Mouse (Mus musculus) intestine, postnatal 0 days (tissue): ENCODE data around the gene Rrp9. TPM values are rescaled to one million over a fixed set of nuclear protein-coding genes. Genes with fewer than 3 reads are reported as not detected.

Experiments
- ATAC-seq: fragments of 200-750 bp; cut with Nextera tagmentation; 2 replicates; pipeline ENCODE4 v1.8.0; 2017; ENCODE audit warnings: mild to moderate bottlenecking, moderate TSS enrichment, moderate library complexity
- H3K27ac ChIP-seq: fragments of 300-500 bp; sonication (generic); 2 replicates; pipeline ENCODE4 v1.5.1; 2014; ENCODE audit warnings: mild to moderate bottlenecking, low read depth, low read length, moderate library complexity
- H3K27me3 ChIP-seq: fragments of 300-500 bp; sonication (generic); replicated peaks from 2 replicates; pipeline ENCODE4 v1.6.1; 2014; ENCODE audit warnings: low read length, mixed read lengths; ENCODE audit not compliant: control insufficient read depth, insufficient read depth
- H3K36me3 ChIP-seq: fragments of 300-500 bp; sonication (generic); 2 replicates; pipeline ENCODE4 v1.6.1; 2014; ENCODE audit warnings: mild to moderate bottlenecking, moderate library complexity; ENCODE audit not compliant: control insufficient read depth, insufficient read depth
- H3K4me1 ChIP-seq: fragments of 300-500 bp; sonication (generic); replicated peaks from 2 replicates; pipeline ENCODE4 v1.6.1; 2014; ENCODE audit warnings: antibody characterized with exemption, low read length, mixed read lengths; ENCODE audit not compliant: control insufficient read depth, insufficient read depth
- H3K4me2 ChIP-seq: fragments of 300-500 bp; sonication (generic); replicated peaks from 2 replicates; pipeline ENCODE4 v1.6.1; 2014; ENCODE audit warnings: low read depth, mild to moderate bottlenecking, moderate library complexity
- H3K4me3 ChIP-seq: fragments of 300-500 bp; sonication (generic); 2 replicates; pipeline ENCODE4 v1.5.1; 2014; ENCODE audit warnings: low read depth, low read length
- H3K9ac ChIP-seq: fragments of 300-500 bp; sonication (generic); 2 replicates; pipeline ENCODE4 v1.6.1; 2014; ENCODE audit warnings: mild to moderate bottlenecking, low read depth, low read length
- H3K9me3 ChIP-seq: fragments of 300-500 bp; sonication (generic); 2 replicates; pipeline ENCODE4 v1.6.1; 2016; ENCODE audit warnings: mixed run types; ENCODE audit not compliant: control insufficient read depth
- CTCF ChIP-seq: sonication (generic); IDR thresholded peaks from 2 replicates; pipeline ENCODE4 v1.5.1; 2016; ENCODE audit warnings: low read depth, mild to moderate bottlenecking, control low read depth, antibody characterized with exemption, moderate library complexity
- WGBS: fragments of 180-500 bp; shearing (Covaris S2); extraction: QIAGEN DNeasy Blood & Tissue Kit; methylation state at CpG from one replicate; pipeline ENCODE4 v1.1.7; 2014; 5-methylcytosine and 5-hydroxymethylcytosine counted together
- polyA plus RNA-seq: library from polyadenylated mRNA; unstranded; fragments of >200 nt; fragmentation: Nextera tagmentation; extraction: Ambion mirVana; gene quantifications from 2 replicates; pipeline ENCODE4 v1.2.1, GENCODE M21; 2015

The Rrp9 gene
- polyA plus RNA-seq, 1 experiment from 2014 or later: 17.7 TPM

- H3K4me1 ChIP-seq: no peaks in the 10 kb centered on the region
- no peak for ATAC-seq
- H3K9ac ChIP-seq: no peak overlapping the region
- 89% methylated on average over 21 of the region's 21 CpGs for WGBS
- H3K27me3 ChIP-seq: peaks cover 19% of the 10 kb centered on the region; the same call in 1 of the 2 replicates
- no peak overlapping the region for H3K4me2 ChIP-seq
- no peak overlapping the region for H3K27ac ChIP-seq
- H3K4me3 ChIP-seq: no peak overlapping the region
- TF ChIP-seq CTCF: no peak
- H3K9me3 ChIP-seq: no peaks in the 10 kb centered on the region
- no peaks in the 10 kb centered on the region; the same call in 1 of the 2 replicates for H3K36me3 ChIP-seq
These were observed 12.4 kb upstream of the Rrp9 start for GRCm38 (mm10) chr9:106463122-106464063.

GRCm38 (mm10) chr9:106464751-106465541 is 10.8 kb upstream of the Rrp9 start:
- Histone ChIP-seq H3K4me2 (peak overlapping the region; percentile 94), H3K36me3 (no peaks in the 10 kb centered on the region; the same call in 1 of the 2 replicates), H3K4me3 (peak overlapping the region; percentile 56), H3K27me3 (peaks cover 19% of the 10 kb centered on the region; the same call in 1 of the 2 replicates), H3K9ac (peak overlapping the region; percentile 57), H3K9me3 (no peaks in the 10 kb centered on the region), H3K27ac (no peak overlapping the region), H3K4me1 (no peaks in the 10 kb centered on the region)
- ATAC-seq: peak; percentile 37; the same call in 1 of the 2 replicates
- 1% methylated on average over 97 of the region's 99 CpGs for WGBS
- no peak for TF ChIP-seq CTCF

- peak within 1 kb of the TSS; percentile 56 for H3K4me3 ChIP-seq
- TF ChIP-seq CTCF: no peak
- H3K4me2 ChIP-seq: peak within 1 kb of the TSS; percentile 94
- no peaks in the 10 kb centered on the region; the same call in 1 of the 2 replicates for H3K36me3 ChIP-seq
- ATAC-seq: no peak
- H3K27me3 ChIP-seq: peaks cover 19% of the 10 kb centered on the region; the same call in 1 of the 2 replicates
- H3K9me3 ChIP-seq: no peaks in the 10 kb centered on the region
- no peak within 1 kb of the TSS for H3K27ac ChIP-seq
- H3K9ac ChIP-seq: peak within 1 kb of the TSS; percentile 57
- WGBS: 38% methylated on average over 25 of the region's 26 CpGs
- no peaks in the 10 kb centered on the region for H3K4me1 ChIP-seq
These were observed 10.1 kb upstream of the Rrp9 start, which contains the start of gene Gpr62 for GRCm38 (mm10) chr9:106465571-106466200. Gene Gpr62, minus strand, starts transcription at chr9:106465938.

- Histone ChIP-seq H3K27me3 (peaks cover 19% of the 10 kb centered on the region; the same call in 1 of the 2 replicates), H3K9me3 (no peaks in the 10 kb centered on the region), H3K4me1 (no peaks in the 10 kb centered on the region), H3K4me3 (no peak overlapping the region), H3K9ac (no peak overlapping the region), H3K36me3 (no peaks in the 10 kb centered on the region; the same call in 1 of the 2 replicates), H3K27ac (no peak overlapping the region), H3K4me2 (no peak overlapping the region)
- ATAC-seq: no peak
- WGBS: 78% methylated on average over 6 of the region's 6 CpGs
- no peak for TF ChIP-seq CTCF
These were observed 9.0 kb upstream of the Rrp9 start for GRCm38 (mm10) chr9:106466721-106467120.

GRCm38 (mm10) chr9:106467746-106468145 is 8.0 kb upstream of the Rrp9 start:
- no peak overlapping the region for H3K4me2 ChIP-seq
- H3K27me3 ChIP-seq: peaks cover 19% of the 10 kb centered on the region; the same call in 1 of the 2 replicates
- no peak overlapping the region for H3K27ac ChIP-seq
- WGBS: 93% methylated on average over 7 of the region's 7 CpGs
- no peaks in the 10 kb centered on the region for H3K9me3 ChIP-seq
- no peaks in the 10 kb centered on the region; the same call in 1 of the 2 replicates for H3K36me3 ChIP-seq
- H3K9ac ChIP-seq: no peak overlapping the region
- H3K4me1 ChIP-seq: no peaks in the 10 kb centered on the region
- TF ChIP-seq CTCF: no peak
- no peak overlapping the region for H3K4me3 ChIP-seq
- no peak for ATAC-seq
